Mouse (Mus musculus): ENCODE results near the gene Galnt2.

GRCm38 (mm10) chr8:124231485-124232279 is 491 bp downstream of the Galnt2 start:
- TF ChIP-seq CTCF (IDR thresholded peaks at IDR 0.05; ENCODE audit: low read depth) (no peak), EP300 (IDR thresholded peaks at IDR 0.05; ENCODE audit: low read depth) (no peak)

Data from heart, postnatal 0 days (tissue).